7 mouse cellular contexts compared by ENCODE assay signal in genomic region chr10:127192057-127192328, GRCm38 (mm10). TPM values are rescaled to one million over a fixed set of nuclear protein-coding genes. Genes with fewer than 3 reads are reported as not detected.
DNase-seq lines count a peak whose midpoint lies in the region; ATAC-seq and TF ChIP-seq lines count a peak whose summit lies in the region.
"Not testable (repeated sequence)": the region's sequence is repeated elsewhere in the genome, so short reads cannot be mapped to it uniquely, and the experiment has no call there.
"Had no signal": no experiment of that assay in that cellular context is flagged by ENCODE, and none has a peak within 500 bp of the region (broad histone marks: within the 10 kb centered on the region; RNA-seq: fewer than 3 reads in every experiment).

No protein-coding gene starts in this region.

- H3K4me3 ChIP-seq in CH12.LX (replicated peaks in 1 of 3; ENCODE audit: low read depth in 2 of 3, low read length in 2 of 3, poor library complexity in 1 of 3); embryonic facial prominence, embryonic 13.5 days; heart, embryonic 11.5 days (ENCODE audit: low read depth, low read length); limb, embryonic 12.5 days (replicated peaks); liver, embryonic 13.5 days (replicated peaks); liver, embryonic 16.5 days (ENCODE audit: low read depth, low read length): not testable (repeated sequence)

- TF ChIP-seq CTCF in CH12.LX (conservative IDR thresholded peaks at IDR 0.05 in 1 of 2, IDR thresholded peaks at IDR 0.05 in 1 of 2; ENCODE audit: low read depth in 2 of 2, low read length in 2 of 2), result not testable (repeated sequence)

- dilution Hi-C loops in CH12.LX (cut with MboI; ENCODE audit: extremely low pct_ligation_motif_present, extremely low pct_unique_long_range_greater_than_20kb, low sequenced_read_pairs), result not testable (repeated sequence)

- H3K27ac ChIP-seq in CH12.LX (ENCODE audit: insufficient read depth, low read depth), result not testable (repeated sequence)
- H3K27ac ChIP-seq in embryonic facial prominence, embryonic 13.5 days, result 0 out of 2 replicates have a peak overlapping the region, but pooled peaks have one; percentile 98
- H3K27ac ChIP-seq in heart, embryonic 11.5 days (ENCODE audit: low read depth, low read length), result peak overlapping the region; percentile 50
- 0 out of 2 replicates have a peak overlapping the region, but pooled peaks have one; percentile 23 for H3K27ac ChIP-seq in limb, embryonic 12.5 days
- H3K27ac ChIP-seq in liver, embryonic 13.5 days, result peak overlapping the region; percentile 90
- peak overlapping the region; percentile 51 for H3K27ac ChIP-seq in liver, embryonic 16.5 days (ENCODE audit: low read length)

- H3K27me3 ChIP-seq in CH12.LX (replicated peaks); embryonic facial prominence, embryonic 13.5 days; heart, embryonic 11.5 days (ENCODE audit: control insufficient read depth, insufficient read depth, low read length); limb, embryonic 12.5 days; liver, embryonic 13.5 days; liver, embryonic 16.5 days (ENCODE audit: control insufficient read depth, insufficient read depth, low read depth, low read length): not testable (repeated sequence)

- TF ChIP-seq POLR2A in CH12.LX (IDR thresholded peaks at IDR 0.05; ENCODE audit: low read depth, low read length), result not testable (repeated sequence)

- peaks cover 3 to 43% of the 10 kb centered on the region in 2 experiments; a peak in 3 of 4 replicates for H3K4me1 ChIP-seq in CH12.LX (ENCODE audit: control insufficient read depth in 1 of 2, insufficient read depth in 2 of 2)
- H3K4me1 ChIP-seq in embryonic facial prominence, embryonic 13.5 days, result peaks cover 68% of the 10 kb centered on the region
- peaks cover 45% of the 10 kb centered on the region for H3K4me1 ChIP-seq in heart, embryonic 11.5 days (ENCODE audit: control insufficient read depth, insufficient read depth, low read length)
- H3K4me1 ChIP-seq in limb, embryonic 12.5 days (replicated peaks), result peaks cover 61% of the 10 kb centered on the region
- peaks cover 90% of the 10 kb centered on the region for H3K4me1 ChIP-seq in liver, embryonic 13.5 days (replicated peaks)
- H3K4me1 ChIP-seq in liver, embryonic 16.5 days (ENCODE audit: control insufficient read depth, low read depth, low read length), result peaks cover 74% of the 10 kb centered on the region

- in situ Hi-C loops in CH12.LX (cut with MboI; ENCODE audit: low pct_ligation_motif_present, low pct_unique_long_range_greater_than_20kb, low sequenced_read_pairs), result not testable (repeated sequence)

- H3K9me3 ChIP-seq in CH12.LX (replicated peaks; ENCODE audit: low read length); embryonic facial prominence, embryonic 13.5 days; heart, embryonic 11.5 days (replicated peaks; ENCODE audit: control insufficient read depth, low read length); limb, embryonic 12.5 days; liver, embryonic 13.5 days (replicated peaks); liver, embryonic 16.5 days (replicated peaks; ENCODE audit: control insufficient read depth, low read length): not testable (repeated sequence)

- ATAC-seq in embryonic facial prominence, embryonic 13.5 days (ENCODE audit: insufficient number of reproducible peaks, insufficient read depth, low FRiP score, low TSS enrichment, low read depth); heart, embryonic 11.5 days (replicated peaks; ENCODE audit: insufficient number of reproducible peaks, low FRiP score, low TSS enrichment); limb, embryonic 12.5 days (ENCODE audit: insufficient number of reproducible peaks, insufficient read depth, low FRiP score, low TSS enrichment, low read depth); liver, embryonic 13.5 days (ENCODE audit: low read depth); liver, embryonic 16.5 days (ENCODE audit: low read depth): not testable (repeated sequence)

- not testable (repeated sequence) for TF ChIP-seq EP300 in CH12.LX (IDR thresholded peaks at IDR 0.05; ENCODE audit: low read length)

- DNase-seq in CH12.LX (ENCODE audit: extremely low read depth); liver, embryonic 13.5 days: not testable (repeated sequence)

- TF ChIP-seq RAD21 in CH12.LX (IDR thresholded peaks at IDR 0.05; ENCODE audit: low read depth, low read length), result not testable (repeated sequence)

- not testable (repeated sequence) for H3K4me2 ChIP-seq in CH12.LX (ENCODE audit: insufficient read depth, low read depth, poor library complexity, severe bottlenecking); heart, embryonic 11.5 days; limb, embryonic 12.5 days; liver, embryonic 13.5 days; liver, embryonic 16.5 days (ENCODE audit: low read depth, low read length)
- H3K4me2 ChIP-seq in embryonic facial prominence, embryonic 13.5 days, result 0 out of 2 replicates have a peak overlapping the region, but pooled peaks have one; percentile 94

- WGBS in embryonic facial prominence, embryonic 13.5 days, result 78% methylated on average over 1 of the region's 1 CpGs
- 72% methylated on average over 1 of the region's 1 CpGs for WGBS in heart, embryonic 11.5 days (ENCODE audit: insufficient replicate concordance)
- 82% methylated on average over 1 of the region's 1 CpGs for WGBS in limb, embryonic 12.5 days
- 64% methylated on average over 1 of the region's 1 CpGs for WGBS in liver, embryonic 13.5 days (ENCODE audit: insufficient replicate concordance)
- 76% methylated on average over 1 of the region's 1 CpGs for WGBS in liver, embryonic 16.5 days (ENCODE audit: insufficient replicate concordance)

- not testable (repeated sequence) for H3K79me2 ChIP-seq in CH12.LX (replicated peaks; ENCODE audit: control insufficient read depth, extremely low read depth, insufficient read depth, poor library complexity, severe bottlenecking)

- H3K9ac ChIP-seq in CH12.LX (ENCODE audit: insufficient read depth, low read depth); embryonic facial prominence, embryonic 13.5 days; heart, embryonic 11.5 days (ENCODE audit: low read depth, low read length); limb, embryonic 12.5 days (replicated peaks); liver, embryonic 13.5 days; liver, embryonic 16.5 days (ENCODE audit: low read depth, low read length): not testable (repeated sequence)

- peaks cover 18 to 36% of the 10 kb centered on the region in 2 experiments for H3K36me3 ChIP-seq in CH12.LX (replicated peaks in 1 of 2; ENCODE audit: control insufficient read depth in 1 of 2, insufficient read depth in 1 of 2, low read length in 1 of 2)
- H3K36me3 ChIP-seq in embryonic facial prominence, embryonic 13.5 days, result peaks cover 25% of the 10 kb centered on the region
- not testable (repeated sequence) for H3K36me3 ChIP-seq in heart, embryonic 11.5 days (ENCODE audit: control insufficient read depth, insufficient read depth, low read length); liver, embryonic 16.5 days (ENCODE audit: control insufficient read depth, insufficient read depth)
- H3K36me3 ChIP-seq in limb, embryonic 12.5 days, result peaks cover 34% of the 10 kb centered on the region
- peaks cover 11% of the 10 kb centered on the region for H3K36me3 ChIP-seq in liver, embryonic 13.5 days

RNA-seq across cellular contexts. Expression of gene Arhgef25, which starts 2.1 kb away (rescaled TPM):
- total RNA-seq in CH12.LX (2012; rRNA removed), result 8.6 and 8.7 TPM in 2 replicates
- total RNA-seq in CH12.LX (2014; rRNA removed), result 3.3 and 4.0 TPM in 2 replicates
- polyA plus RNA-seq in CH12.LX (2012; ENCODE audit: insufficient read length, low read depth), result 8.3 and 11.1 TPM in 2 replicates
- polyA plus RNA-seq in embryonic facial prominence, embryonic 13.5 days (2015; fragmentation: Nextera tagmentation; extraction: Ambion mirVana), result 117 and 130 TPM in 2 replicates
- polyA plus RNA-seq in heart, embryonic 11.5 days (2014; fragmentation: Nextera tagmentation; extraction: Ambion mirVana), result 17.9 and 18.0 TPM in 2 replicates
- 67.5 and 74.1 TPM in 2 replicates for polyA plus RNA-seq in limb, embryonic 12.5 days (2016; fragmentation: Nextera tagmentation; extraction: Ambion mirVana)
- polyA plus RNA-seq in liver, embryonic 13.5 days (2015; fragmentation: Nextera tagmentation; extraction: Ambion mirVana), result 8.1 and 8.2 TPM in 2 replicates
- 4.8 and 5.7 TPM in 2 replicates for polyA plus RNA-seq in liver, embryonic 16.5 days (2015; fragmentation: Nextera tagmentation; extraction: Ambion mirVana)
- polyA plus RNA-seq: activated CD4-positive, CD25-positive, alpha-beta regulatory T cell, adult 4 months had no signal

RNA-seq across cellular contexts. Expression of gene Dtx3, which starts 3.5 kb away (rescaled TPM):
- total RNA-seq in CH12.LX (2012; rRNA removed) (26.9 and 27.6 TPM in 2 replicates), CH12.LX (2014; rRNA removed) (18.9 and 19.2 TPM in 2 replicates)
- 51.2 and 54.4 TPM in 2 replicates for polyA plus RNA-seq in CH12.LX (2012; ENCODE audit: insufficient read length, low read depth)
- 161 and 165 TPM in 2 replicates for polyA plus RNA-seq in embryonic facial prominence, embryonic 13.5 days (2015; fragmentation: Nextera tagmentation; extraction: Ambion mirVana)
- polyA plus RNA-seq in heart, embryonic 11.5 days (2014; fragmentation: Nextera tagmentation; extraction: Ambion mirVana), result 82.3 and 83.0 TPM in 2 replicates
- 150 and 166 TPM in 2 replicates for polyA plus RNA-seq in limb, embryonic 12.5 days (2016; fragmentation: Nextera tagmentation; extraction: Ambion mirVana)
- 16.8 and 19.3 TPM in 2 replicates for polyA plus RNA-seq in liver, embryonic 13.5 days (2015; fragmentation: Nextera tagmentation; extraction: Ambion mirVana)
- 13.4 and 14.8 TPM in 2 replicates for polyA plus RNA-seq in liver, embryonic 16.5 days (2015; fragmentation: Nextera tagmentation; extraction: Ambion mirVana)

RNA-seq across cellular contexts. Expression of gene Slc26a10, which starts 11.5 kb away (rescaled TPM):
- total RNA-seq in CH12.LX (2012; rRNA removed), result 1.2 and 1.7 TPM in 2 replicates
- 0.05 TPM in 2 replicates for total RNA-seq in CH12.LX (2014; rRNA removed)
- 0.16 and 0.44 TPM in 2 replicates for polyA plus RNA-seq in CH12.LX (2012; ENCODE audit: insufficient read length, low read depth)
- 1.3 and 2.0 TPM in 2 replicates for polyA plus RNA-seq in embryonic facial prominence, embryonic 13.5 days (2015; fragmentation: Nextera tagmentation; extraction: Ambion mirVana)
- polyA plus RNA-seq in heart, embryonic 11.5 days (2014; fragmentation: Nextera tagmentation; extraction: Ambion mirVana), result 8.4 and 11.8 TPM in 2 replicates
- polyA plus RNA-seq in limb, embryonic 12.5 days (2016; fragmentation: Nextera tagmentation; extraction: Ambion mirVana), result 3.4 and 3.5 TPM in 2 replicates
- polyA plus RNA-seq in liver, embryonic 13.5 days (2015; fragmentation: Nextera tagmentation; extraction: Ambion mirVana), result 1.8 and 2.1 TPM in 2 replicates
- polyA plus RNA-seq in liver, embryonic 16.5 days (2015; fragmentation: Nextera tagmentation; extraction: Ambion mirVana), result 2.2 and 2.7 TPM in 2 replicates

RNA-seq across cellular contexts. Expression of gene Pip4k2c, which starts 19.4 kb away (rescaled TPM):
- total RNA-seq in CH12.LX (2012; rRNA removed), result 22.7 TPM in 2 replicates
- total RNA-seq in CH12.LX (2014; rRNA removed), result 12.5 and 13.3 TPM in 2 replicates
- polyA plus RNA-seq in CH12.LX (2012; ENCODE audit: insufficient read length, low read depth), result 23.3 and 24.7 TPM in 2 replicates
- polyA plus RNA-seq in embryonic facial prominence, embryonic 13.5 days (2015; fragmentation: Nextera tagmentation; extraction: Ambion mirVana), result 28.1 and 30.8 TPM in 2 replicates
- polyA plus RNA-seq in heart, embryonic 11.5 days (2014; fragmentation: Nextera tagmentation; extraction: Ambion mirVana), result 20.8 and 21.5 TPM in 2 replicates
- 27.3 and 28.0 TPM in 2 replicates for polyA plus RNA-seq in limb, embryonic 12.5 days (2016; fragmentation: Nextera tagmentation; extraction: Ambion mirVana)
- polyA plus RNA-seq in liver, embryonic 13.5 days (2015; fragmentation: Nextera tagmentation; extraction: Ambion mirVana), result 39.8 and 45.8 TPM in 2 replicates
- polyA plus RNA-seq in liver, embryonic 16.5 days (2015; fragmentation: Nextera tagmentation; extraction: Ambion mirVana), result 39.1 and 40.1 TPM in 2 replicates

RNA-seq across cellular contexts. Expression of gene B4galnt1, which starts 27.0 kb away (rescaled TPM):
- 15.5 and 17.5 TPM in 2 replicates for total RNA-seq in CH12.LX (2012; rRNA removed)
- 0.74 and 0.98 TPM in 2 replicates for total RNA-seq in CH12.LX (2014; rRNA removed)
- polyA plus RNA-seq in CH12.LX (2012; ENCODE audit: insufficient read length, low read depth), result 1.9 and 2.3 TPM in 2 replicates
- polyA plus RNA-seq in embryonic facial prominence, embryonic 13.5 days (2015; fragmentation: Nextera tagmentation; extraction: Ambion mirVana), result 8.9 and 9.0 TPM in 2 replicates
- 1.6 and 1.8 TPM in 2 replicates for polyA plus RNA-seq in heart, embryonic 11.5 days (2014; fragmentation: Nextera tagmentation; extraction: Ambion mirVana)
- 4.3 and 5.0 TPM in 2 replicates for polyA plus RNA-seq in limb, embryonic 12.5 days (2016; fragmentation: Nextera tagmentation; extraction: Ambion mirVana)
- polyA plus RNA-seq in liver, embryonic 13.5 days (2015; fragmentation: Nextera tagmentation; extraction: Ambion mirVana), result 9.3 and 11.0 TPM in 2 replicates
- polyA plus RNA-seq in liver, embryonic 16.5 days (2015; fragmentation: Nextera tagmentation; extraction: Ambion mirVana), result 18.7 and 24.3 TPM in 2 replicates
